Mouse (Mus musculus): ENCODE results near the gene Nudc.
A peak's percentile ranks its signal among the peaks of the same experiment; 100 is the strongest.
"Not testable (repeated sequence)": the region's sequence is repeated elsewhere in the genome, so short reads cannot be mapped to it uniquely, and the experiment has no call there.

Gene Nudc

GRCm38 (mm10) chr4:133536081-133536480, 9.7 kb downstream of the Nudc start:
- DNase-seq (ENCODE audit: low read depth) = no peak

DNA sequence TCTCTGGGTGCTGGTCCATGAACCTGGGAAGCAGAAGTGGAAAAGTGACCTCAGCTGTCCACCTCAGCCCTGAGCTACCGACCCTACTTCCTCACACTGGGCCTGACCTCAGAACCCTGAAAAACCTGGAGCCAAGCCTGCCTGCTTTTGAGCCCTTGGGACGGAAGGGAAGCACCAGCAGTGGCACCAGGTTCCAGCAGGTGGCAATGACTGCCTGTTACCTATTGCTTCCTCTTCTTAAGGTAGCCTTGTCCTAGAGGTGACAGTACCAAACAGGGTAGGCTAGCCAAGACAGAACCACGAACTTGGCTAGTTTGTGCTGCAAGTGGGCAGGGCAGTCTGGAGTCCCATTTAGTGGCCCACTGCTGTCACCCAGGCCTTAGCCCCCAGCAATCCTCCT, 13.0 kb downstream of the Nudc start:
- no peak for DNase-seq (ENCODE audit: low read depth)

DNA sequence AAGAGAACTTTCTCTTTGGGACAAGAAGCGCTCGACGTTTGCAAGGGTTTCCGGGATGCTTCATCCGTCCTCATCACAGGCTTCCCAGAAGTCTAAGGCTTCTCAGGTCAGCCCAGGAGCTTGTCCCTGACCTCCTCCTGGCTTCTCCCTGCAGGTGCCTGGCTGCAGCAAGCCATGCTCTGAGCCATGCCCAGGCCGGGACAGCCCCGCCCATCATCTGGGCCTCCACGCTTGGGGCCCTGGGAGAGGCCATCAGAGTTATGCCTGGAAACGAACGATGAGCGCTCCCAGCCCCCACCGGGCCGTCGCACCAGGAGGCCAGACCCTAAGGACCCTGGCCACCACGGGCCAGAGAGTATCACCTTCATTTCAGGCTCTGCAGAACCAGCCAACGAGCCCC, 18.0 kb downstream of the Nudc start:
- no peak for DNase-seq (ENCODE audit: low read depth)

DNA sequence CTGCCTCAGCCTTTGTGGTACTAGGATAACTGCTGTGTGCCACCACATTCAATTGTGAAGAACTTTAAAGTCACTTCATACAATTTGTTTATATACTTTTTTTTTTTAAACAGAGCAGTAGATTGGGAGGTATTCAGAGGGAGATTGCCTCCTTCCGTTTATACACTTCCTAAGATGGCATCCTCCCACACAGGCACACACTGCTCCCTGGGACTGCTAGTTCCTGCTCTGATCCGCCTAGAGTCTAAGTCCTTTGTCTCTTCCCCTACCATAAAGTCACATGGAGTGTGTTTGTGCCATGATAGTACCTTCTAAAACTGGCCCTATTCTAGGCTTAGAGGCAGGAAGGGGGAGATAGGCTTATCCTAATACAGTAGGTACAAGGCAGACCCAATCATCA, 24.3 kb downstream of the Nudc start:
- DNase-seq (ENCODE audit: low read depth) = no peak

DNA sequence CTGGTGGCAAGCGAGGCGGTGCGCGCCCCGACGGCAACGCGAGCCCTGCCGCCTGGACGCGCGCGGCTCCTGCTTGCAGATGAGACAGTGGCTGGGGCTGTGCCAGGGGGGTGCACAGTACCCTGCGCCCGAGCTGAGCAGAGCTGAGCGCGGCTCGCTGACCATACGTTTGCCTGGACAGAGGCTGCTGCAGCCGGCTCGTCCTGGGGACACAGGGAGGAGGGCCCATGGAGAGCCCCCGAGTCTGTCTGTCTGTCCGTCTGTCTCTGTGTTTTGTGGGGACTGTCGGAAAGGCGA, 26.5 kb downstream of the Nudc start:
- DNase-seq (ENCODE audit: low read depth) = no peak

- no peak for DNase-seq (ENCODE audit: low read depth)
Measured at GRCm38 (mm10) chr4:133518601-133519368, 27.0 kb downstream of the Nudc start, which contains the start of gene Kdf1. Gene Kdf1 (plus strand): TSS chr4:133518963.

GRCm38 (mm10) chr4:133512972-133513371, 32.8 kb downstream of the Nudc start:
- peak; percentile 82 for DNase-seq (ENCODE audit: low read depth)

- DNase-seq (ENCODE audit: low read depth) = not testable (repeated sequence)
Measured at GRCm38 (mm10) chr4:133512511-133512910, 33.3 kb downstream of the Nudc start.

DNA sequence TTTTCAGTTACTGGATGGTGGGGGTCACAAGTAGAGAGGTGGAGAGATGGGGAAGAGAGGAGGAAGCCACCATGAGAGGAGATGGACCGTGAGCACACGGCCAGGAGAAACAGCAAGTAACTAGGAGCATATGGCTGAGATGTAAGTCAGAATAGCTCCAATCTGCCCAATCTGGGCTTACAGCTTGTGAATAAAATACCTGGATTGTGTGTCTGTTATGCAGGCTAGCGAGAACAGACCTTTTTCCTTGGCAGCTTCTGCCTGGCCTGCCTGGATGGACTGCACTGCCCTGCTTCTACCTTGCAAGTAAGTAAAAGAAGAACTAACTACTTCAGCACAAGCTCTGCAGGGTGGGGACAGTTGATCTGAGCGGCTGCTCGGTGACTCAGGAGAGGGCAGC, 34.7 kb downstream of the Nudc start:
- no peak for DNase-seq (ENCODE audit: low read depth)

DNA sequence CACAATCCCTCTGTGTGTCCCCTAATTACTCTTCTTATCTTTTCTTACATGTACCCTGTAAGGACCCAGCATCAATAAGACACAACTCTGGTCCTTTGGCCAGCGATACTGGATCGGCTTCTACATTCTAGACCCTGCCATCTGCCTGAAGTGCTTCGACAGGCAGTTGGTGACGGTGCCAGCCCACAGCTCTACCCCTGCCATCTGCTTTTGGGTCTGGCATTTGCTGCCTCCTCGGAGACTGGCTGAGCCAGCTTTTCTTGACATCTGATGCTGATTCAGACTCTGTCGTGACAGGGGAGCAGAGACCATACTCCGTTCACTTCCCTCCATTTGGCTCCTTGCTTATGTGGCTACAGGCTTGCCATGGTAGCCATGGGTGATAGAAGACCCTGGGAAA, 36.8 kb downstream of the Nudc start:
- DNase-seq (ENCODE audit: low read depth) = no peak

- peak; percentile 47 for DNase-seq (ENCODE audit: low read depth)
Measured at GRCm38 (mm10) chr4:133506573-133506972, 39.2 kb downstream of the Nudc start.

- DNase-seq (ENCODE audit: low read depth) = no peak
Measured at GRCm38 (mm10) chr4:133504755-133505485, 40.9 kb downstream of the Nudc start.

- no peak for DNase-seq (ENCODE audit: low read depth)
Measured at GRCm38 (mm10) chr4:133504300-133504699, 41.5 kb downstream of the Nudc start.

DNA sequence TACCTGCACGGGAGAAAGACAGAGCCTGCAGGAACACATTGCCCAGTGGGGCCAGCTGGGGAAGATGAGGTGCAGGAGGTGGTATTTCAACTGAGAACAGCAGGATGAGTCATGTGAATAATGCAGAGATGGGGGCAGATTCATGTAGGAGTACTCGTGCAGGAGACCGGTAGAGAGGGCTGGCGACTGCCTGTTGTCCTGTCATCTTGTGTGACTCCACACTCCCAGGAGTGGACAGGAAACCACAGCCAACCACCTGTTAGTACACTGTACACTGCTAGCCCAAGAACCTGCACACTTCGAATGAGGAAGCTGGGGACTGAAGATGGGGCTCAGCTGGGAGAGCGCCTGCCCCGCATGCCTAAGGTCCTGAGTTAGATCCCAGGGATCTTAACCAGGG, 44.3 kb downstream of the Nudc start:
- DNase-seq (ENCODE audit: low read depth) = no peak

- DNase-seq (ENCODE audit: low read depth) = peak; percentile 76
Measured at GRCm38 (mm10) chr4:133498160-133498724, 47.6 kb downstream of the Nudc start, which contains the start of gene Trnp1. Gene Trnp1 (minus strand): TSS chr4:133498550.

- DNase-seq (ENCODE audit: low read depth) = peak; percentile 49
Measured at GRCm38 (mm10) chr4:133497461-133498159, 48.2 kb downstream of the Nudc start.

- DNase-seq (ENCODE audit: low read depth) = no peak
Measured at GRCm38 (mm10) chr4:133496738-133497445, 48.9 kb downstream of the Nudc start.

DNA sequence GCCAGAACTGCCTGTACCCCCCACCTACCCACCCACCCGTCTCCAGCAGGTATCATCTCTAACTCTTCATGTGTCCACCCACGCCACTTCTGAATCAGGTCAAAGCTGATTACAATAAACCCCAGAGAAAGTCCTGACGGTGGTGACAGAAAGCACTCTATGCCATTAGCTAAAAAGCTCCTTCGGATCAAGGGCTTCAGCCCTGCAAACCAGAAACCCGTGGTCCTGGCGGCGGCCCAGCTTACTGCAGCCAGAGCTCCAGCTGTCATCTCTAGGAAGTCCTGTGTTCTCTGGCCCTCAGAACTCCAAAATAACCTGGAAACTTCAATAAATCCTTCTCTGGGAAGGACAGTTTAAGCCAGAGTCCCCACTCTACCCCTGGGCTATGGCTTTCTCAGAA, 50.1 kb downstream of the Nudc start:
- no peak for DNase-seq (ENCODE audit: low read depth)

DNA sequence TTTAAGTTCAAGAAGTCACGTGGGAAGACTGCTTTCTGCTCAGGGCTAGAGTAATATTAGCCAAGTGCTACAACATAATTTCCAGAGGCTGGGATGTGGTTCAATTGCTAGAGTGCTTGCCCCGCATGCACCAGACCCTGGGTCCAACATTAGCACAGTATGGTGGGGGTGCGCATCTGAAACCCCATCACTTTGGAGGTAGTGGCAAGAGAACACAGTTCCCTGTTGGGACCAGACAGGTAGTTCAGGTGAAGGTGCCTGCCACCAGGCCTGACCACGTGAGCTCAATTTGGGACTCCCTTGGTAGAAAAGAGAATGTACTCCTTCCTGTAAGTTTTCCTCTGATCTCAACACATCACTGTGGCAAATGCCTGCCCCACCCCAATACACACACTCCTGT, 50.9 kb downstream of the Nudc start:
- DNase-seq (ENCODE audit: low read depth) = no peak

- DNase-seq (ENCODE audit: low read depth) = peak; percentile 94
Measured at GRCm38 (mm10) chr4:133494432-133494831, 51.4 kb downstream of the Nudc start.

DNA sequence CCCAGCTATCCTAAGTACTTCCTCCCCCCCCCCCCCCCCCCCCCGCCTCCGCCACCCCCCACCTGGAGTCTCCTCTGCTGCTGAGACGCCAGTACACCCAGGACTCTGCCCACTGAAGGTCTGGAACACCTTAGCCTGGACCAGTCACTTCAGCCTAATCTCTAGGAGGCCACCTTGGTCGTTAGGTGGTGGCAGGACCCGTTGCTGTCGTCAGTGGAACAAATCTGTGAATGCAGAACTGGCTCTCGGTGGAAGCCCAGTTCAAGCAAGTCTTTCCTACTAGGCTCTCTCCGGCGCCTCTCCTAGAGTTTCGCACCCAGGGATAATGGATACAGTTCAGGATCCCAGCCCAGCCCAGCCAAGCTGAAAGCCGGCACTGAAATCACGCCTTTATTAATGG, 51.9 kb downstream of the Nudc start:
- DNase-seq (ENCODE audit: low read depth) = no peak

DNA sequence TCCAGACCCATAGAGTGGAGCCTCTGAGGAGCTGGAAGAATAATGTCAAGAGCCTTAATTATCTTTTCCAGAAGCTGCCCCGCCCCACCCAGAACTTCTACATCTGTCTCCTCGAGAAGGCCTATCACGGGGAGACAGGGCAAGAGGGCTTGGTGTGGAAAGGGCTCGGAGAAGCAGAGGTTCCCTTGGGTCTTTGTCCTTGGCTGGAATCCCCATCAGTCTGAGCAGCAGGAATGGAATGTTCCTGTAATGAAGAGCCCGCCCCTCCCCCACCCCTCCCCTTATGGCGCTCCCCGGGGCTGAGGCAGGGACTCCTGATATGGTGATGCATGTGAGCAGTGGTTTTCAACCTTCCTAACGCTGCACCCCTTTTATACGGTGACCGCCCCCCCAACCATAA, 54.0 kb downstream of the Nudc start:
- DNase-seq (ENCODE audit: low read depth) = no peak

Measured in naive thymus-derived CD4-positive, alpha-beta T cell, adult 2 months (primary cell).